Mouse (Mus musculus): ENCODE data around the gene March7.

DNA sequence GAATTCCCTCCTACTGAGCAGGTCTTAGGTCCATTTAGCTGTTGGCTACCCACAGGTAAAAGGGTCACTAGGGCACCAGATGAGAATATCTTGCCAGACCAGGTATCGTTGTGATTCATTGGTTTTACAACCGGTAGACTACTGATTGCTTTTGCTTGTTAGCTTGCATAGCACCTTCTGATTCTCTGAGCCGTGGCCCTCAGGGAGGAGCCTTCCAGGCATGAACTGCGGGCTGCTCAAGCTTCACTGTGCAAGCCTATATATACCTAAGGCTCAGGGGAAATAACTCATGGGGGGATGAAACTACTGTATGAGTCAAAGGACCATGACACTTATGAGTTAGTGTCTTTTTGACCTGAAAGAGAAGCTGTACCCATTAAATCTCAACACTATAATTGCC, 42.8 kb upstream of the March7 start:
- TF ChIP-seq CTCF (IDR thresholded peaks at IDR 0.05; ENCODE audit: low read depth) (no peak), EP300 (IDR thresholded peaks at IDR 0.05; ENCODE audit: low read depth) (no peak)
